Mouse (Mus musculus) lung, adult 18-20 months (tissue): Measurements from ENCODE around the gene Slc17a4.
A peak's percentile ranks its signal among the peaks of the same experiment; 100 is the strongest.

Source experiments
- DNase-seq, 2 experiments: peaks; one replicate each; pipeline ENCODE4 v3.0.0; 2022; ENCODE audit warnings: mixed read lengths in 2 of 2

The Slc17a4 gene

DNA sequence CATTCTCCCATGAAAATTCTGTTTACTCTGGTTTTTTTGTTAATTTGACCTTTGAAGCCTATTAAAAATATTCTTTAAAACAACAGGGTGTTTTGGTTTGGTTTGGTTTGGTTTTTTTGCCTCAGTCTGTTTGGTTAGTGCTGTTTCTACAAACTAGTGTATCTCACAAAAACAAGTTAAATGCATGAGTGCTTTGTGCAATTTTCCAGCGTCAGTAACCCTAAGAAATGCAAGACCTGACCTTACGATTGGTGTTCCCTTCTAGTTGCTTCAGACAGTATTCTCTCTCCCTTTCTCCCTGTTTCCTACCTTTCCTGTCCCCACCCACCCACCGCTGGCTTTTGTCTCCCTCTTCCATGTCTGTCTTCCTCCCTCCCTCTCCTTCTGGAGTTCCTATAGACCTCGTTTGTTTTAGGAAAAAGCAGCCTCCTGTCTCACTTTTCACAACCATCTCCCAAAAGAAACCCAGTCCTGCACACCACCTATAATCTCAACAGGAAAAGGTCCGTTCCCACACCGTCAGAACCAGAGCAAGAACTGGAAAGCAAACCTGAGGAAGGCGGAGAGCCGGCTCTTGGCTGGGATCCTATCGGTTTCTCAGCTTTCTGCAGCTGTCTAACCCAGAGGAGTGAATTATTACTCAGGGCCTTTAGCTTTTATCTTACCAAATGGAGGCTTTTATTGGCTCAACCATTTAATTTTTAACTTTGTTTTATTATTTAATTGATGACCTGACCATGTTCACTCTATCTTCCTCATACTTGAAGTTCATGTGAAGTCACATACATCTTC, at the start of gene Slc17a4:
Gene Slc17a4 (minus strand): TSS at position 634 of the 792 bp plus-strand sequence.
- no peak for DNase-seq

DNA sequence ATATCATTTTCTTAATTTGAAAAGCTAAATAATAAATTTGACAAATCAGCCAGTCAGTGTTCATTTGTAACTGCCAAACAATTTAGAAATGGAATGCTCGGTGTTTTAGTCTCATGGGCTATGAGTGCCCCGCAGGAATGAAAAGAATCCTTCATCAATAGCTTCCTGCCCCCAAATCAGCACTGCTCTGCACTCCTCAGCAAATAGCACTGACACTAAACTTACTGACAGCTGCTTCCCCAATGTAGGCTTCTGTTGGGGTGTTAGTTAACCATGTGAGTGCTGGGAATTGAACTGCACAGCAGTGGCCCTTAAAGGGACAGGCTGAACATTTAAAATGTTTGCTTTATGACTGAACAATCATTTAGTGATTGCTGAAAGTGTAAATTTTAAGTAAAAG, 45.0 kb upstream of the Slc17a4 start:
- DNase-seq, result no peak

DNA sequence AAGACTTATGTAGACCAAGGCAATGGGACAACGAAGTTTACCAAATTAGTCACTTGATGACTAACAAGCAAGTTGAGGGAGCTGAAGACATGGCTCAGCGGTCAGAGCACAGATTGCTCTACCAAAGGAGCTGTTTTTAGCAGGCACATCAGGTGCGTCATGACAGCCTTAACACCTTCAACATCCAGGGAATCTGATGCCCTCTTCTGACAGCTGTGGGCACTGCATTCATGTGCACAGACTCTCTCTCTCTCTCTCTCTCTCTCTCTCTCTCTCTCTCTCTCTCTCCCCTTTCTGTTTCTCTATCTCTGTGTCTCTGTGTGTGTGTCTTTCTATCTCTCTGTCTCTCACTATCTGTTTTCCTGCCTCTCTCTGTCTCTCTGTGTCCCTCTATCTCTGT, 36.1 kb upstream of the Slc17a4 start:
- peak in 1 of 2 experiments; percentile 12 for DNase-seq

DNA sequence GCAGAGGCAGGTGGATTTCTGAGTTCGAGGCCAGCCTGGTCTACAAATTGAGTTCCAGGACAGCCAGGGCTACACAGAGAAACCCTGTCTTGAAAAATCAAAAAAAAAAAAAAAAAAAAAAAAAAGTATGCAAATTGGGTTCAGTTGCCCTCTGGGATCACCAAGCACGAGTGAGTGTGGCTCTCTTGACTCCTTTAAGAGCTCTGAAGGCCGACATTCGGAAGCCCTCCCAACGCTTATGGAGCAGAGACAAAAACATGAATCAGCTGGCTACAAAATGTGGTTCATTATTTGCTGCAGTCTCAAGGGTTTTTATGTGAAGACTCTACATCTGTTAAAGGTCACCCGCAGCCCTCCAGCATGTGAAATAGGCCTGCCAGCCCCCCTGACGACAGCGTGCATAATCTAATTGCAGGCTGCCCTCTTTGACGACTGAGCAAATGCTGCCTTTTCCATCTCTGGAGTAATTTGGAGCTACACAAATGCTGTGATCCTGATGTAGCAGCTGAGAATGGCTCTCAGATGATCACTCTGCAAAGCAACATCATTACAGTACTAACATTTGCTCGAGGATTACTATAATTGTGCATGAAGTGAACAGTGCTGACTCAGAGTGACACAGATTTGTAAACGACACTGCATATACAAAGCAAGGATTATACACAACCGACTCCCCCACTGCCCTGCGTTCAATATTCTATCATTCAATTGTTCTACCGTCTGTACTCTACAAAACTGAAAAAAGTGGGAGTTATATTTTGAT, 34.9 kb upstream of the Slc17a4 start:
- DNase-seq, result no peak

DNA sequence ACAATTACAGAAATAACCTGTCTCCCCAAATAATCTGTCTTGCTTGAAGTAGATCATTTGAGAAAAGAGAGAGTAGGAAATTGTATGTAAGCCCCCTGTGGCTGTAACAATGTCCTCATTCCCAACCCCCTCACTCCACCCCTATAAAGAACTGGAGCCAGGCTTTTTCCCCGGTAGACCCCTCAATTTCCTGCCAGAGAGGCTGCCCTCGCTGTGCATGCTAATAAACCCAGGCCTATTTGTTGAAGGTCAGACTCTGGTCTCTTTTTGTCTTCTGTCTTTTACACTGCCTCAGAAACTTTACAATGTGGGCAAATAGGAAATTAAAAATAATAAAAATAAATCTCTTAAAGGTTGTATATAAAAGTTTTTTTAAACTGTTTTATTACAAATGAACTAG, 31.4 kb upstream of the Slc17a4 start:
- no peak for DNase-seq

DNA sequence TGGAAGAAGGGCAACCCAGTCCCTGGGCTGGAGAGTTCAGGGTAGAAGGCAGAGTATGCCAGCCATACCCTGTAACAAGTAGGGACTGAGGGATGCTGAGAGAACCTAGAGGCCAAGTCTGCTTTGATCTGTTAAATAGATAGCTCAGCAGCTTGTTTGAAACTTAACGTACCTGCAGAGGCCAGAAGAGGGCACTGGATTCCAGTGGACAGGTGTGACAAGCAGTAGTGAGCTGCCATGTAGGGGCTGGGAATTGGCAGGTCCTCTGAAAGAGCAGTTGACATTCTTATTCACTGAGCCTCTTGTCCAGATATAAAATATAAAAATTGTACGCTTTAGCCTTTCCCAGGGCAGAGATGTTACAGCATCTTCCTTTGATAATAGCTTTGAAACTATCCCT, 28.1 kb upstream of the Slc17a4 start:
- no peak for DNase-seq

DNA sequence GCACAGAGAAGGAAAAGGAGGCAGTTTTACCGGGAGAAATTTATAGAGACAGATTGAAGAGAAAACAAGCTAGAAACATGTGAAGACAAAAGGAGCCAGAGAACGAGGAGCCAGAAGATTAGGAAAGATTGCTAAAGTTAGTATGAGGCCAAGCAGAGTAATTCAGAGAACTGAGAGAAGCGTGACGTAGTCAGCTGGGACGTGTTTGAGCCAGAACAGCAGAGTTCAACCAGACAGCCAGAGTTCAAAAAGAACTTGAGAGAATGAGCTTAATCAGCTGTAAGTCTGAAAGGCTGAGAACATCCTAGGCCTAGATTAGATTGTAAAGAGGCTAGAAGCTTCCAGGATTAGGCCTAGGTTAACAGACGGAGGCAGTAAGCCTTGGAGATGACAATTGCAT, 25.5 kb upstream of the Slc17a4 start:
- peak in 1 of 2 experiments; percentile 7 for DNase-seq

DNA sequence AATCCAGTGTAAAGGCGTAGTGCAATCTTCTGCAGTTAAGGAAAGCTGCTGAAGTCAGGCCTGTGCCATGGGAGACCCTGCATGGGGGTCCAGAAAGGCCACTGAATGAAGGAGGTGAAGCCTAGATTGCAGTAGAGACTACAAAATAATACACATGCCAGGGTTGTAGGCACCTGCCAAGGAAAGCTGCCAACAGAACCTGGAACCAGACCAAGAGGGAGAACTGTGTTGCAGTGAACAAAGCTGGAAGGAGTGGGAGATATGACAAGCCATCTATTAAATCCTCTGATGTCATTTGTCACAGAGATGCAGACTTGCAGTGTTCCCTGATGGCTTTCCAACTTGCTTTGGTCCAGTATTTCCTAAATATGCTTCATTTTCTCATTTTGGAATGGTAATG, 23.9 kb upstream of the Slc17a4 start:
- DNase-seq, result no peak

DNA sequence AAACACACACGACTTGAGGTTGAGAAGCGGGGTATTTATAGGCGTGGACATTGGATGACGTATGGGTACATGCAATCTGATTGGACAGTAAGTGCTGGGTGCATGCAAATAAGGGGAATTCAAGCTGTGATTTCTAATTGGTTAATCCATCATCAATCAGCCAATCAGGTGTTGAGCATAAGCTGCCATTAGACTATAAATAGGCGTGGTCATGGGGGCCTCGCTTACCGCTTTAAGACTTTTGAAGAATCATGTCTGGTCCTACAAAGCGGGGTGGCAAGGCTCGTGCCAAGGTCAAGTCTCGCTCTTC, 19.4 kb upstream of the Slc17a4 start, which contains the start of gene Hist1h2aa:
Gene Hist1h2aa (plus strand): TSS at position 252 of the 310 bp plus-strand sequence.
- no peak for DNase-seq

DNA sequence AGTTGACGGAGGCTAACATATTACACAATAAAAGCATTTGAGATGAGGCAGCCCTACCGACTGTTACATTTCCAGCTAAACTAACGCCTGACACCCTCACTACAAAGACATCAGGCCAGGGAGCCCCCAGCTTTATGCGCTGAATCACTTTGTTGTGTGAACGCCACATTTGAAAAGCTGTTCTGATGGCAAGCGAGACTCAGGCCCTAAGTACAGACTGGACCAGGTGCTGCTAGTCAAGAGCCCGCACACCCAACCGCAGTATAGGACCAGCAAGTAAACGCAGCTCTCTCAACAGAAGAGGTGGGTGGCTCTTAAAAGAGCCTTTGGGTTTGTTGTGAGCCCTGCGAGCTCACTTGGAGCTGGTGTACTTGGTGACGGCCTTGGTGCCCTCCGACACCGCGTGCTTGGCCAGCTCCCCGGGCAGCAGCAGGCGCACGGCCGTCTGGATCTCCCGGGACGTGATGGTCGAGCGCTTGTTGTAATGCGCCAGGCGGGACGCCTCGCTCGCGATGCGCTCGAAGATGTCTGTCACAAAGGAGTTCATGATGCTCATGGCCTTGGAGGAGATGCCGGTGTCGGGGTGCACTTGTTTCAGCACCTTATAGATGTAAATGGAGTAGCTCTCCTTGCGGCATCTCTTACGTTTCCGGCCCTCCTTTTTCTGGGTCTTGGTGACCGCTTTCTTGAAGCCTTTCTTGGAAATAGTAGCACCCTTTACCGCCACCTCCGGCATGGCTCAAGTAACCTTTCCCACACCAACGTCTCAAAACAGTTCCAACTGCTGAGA, 18.8 kb upstream of the Slc17a4 start, which contains the start of gene Hist1h2ba:
Gene Hist1h2ba (minus strand): TSS at position 736 of the 790 bp plus-strand sequence.
- no peak for DNase-seq

DNA sequence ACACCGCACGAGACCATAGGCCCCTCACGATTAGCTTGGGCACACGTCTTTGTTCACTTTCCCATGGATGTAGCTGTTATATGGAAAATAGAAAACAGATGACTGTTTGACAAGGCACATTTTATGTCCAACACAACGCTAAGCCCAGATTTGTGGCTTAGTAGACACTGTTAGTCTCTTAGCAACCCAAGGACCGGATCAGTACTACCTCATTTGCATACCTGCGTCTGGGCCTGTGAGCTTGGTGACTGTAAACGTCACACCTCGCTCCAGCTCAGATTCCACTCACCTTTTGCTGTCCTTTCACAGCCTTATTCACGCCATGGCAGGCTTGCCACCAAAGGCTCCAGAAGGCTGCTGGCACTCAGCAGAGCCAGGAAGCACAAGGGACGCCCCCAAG, 16.1 kb upstream of the Slc17a4 start:
- DNase-seq, result peak in 1 of 2 experiments; percentile 11

DNA sequence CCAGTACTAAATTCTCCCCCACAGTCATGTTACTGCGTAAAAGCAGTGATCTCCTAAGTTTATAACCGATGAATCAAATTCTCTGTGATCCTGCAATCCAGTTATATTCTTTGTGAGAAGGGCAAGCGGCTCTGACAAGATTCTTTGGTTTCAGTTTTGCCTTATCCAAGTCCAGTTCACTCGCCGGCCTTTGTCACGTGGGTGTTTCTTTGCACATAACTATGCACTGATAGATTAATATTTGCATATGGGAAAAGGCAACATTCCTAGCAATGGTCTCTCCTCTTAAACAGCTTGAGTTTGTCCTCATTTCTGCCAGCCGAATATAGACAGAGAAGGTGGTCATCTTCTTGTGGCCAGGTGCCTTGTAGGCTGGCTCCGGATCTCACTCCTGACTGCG, 15.7 kb upstream of the Slc17a4 start:
- no peak for DNase-seq

DNA sequence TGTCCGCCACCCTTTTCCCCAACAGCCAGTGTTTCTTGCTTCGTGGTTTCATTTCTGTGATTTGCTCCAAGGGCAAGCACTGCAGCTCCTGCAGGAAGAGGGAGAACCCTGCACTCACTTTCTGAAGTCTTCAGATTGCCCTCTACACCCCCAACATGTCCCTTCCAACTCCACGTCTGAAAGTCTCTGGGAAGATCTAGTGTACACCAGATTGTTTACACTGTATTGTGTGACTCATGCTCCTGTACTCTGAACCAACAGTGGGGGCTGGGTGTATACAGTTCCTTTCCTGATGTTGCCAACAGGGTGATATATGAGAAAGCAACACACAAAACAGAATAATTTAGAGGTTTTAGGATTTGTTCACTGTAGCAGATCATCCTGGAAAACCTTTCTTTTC, 13.8 kb upstream of the Slc17a4 start:
- DNase-seq, result peak in 1 of 2 experiments; percentile 41

DNA sequence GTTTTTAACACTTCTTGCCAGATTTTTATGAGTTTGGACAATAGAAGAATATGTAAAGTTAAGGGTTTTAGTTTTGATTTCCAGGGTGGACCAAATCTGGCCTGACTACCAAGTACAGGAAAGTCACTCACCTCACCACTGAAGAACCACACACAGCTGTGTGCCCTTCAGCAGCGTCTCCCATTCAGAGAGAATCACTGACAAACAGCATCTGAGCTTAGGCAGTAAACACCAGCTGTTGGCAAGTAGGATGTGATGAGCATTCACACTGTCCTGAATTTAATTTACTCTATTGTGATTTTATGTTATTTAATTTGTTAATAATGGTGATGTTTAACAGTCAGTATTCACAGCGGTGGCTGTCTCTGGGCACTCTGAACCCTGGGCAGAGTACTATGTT, 11.0 kb upstream of the Slc17a4 start:
- no peak for DNase-seq

DNA sequence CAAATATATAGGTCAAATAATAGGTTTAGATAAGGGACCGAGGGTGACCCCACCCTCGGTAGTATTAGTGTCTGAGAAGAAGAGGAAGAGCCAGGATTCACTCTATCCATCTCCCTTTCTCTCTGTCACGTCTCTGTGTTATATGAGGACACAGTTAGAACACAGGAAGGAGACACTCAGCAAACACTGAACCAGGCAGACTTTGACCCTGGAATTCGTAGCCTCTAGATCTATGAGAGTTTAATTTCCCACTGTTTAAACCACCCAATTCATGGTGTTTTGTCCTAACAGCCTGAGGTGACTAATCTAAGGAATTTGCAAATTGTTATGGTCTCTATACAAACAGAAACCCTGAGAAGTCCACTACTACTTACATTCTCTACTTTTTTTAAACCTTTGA, 2.9 kb upstream of the Slc17a4 start:
- DNase-seq, result no peak

DNA sequence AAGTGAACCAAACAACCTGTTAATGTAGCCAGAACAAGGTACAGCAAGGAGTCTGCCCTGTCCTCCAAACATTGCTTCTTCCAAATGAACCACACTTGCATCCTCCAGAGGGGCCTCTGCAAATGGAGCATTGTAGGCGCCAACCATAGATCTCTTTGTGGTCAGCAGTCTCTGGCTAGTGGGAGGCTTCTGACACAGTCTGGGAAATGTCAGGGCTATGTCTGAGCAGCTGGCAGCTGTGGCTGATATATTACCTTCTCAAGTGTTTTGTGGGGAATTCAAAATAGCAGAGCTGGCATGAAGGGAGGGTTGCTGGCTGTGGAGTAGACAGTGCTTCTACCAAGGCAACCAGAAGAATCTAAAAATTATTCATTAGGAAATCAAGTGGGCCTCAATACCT, 1.3 kb upstream of the Slc17a4 start:
- DNase-seq, result no peak

DNA sequence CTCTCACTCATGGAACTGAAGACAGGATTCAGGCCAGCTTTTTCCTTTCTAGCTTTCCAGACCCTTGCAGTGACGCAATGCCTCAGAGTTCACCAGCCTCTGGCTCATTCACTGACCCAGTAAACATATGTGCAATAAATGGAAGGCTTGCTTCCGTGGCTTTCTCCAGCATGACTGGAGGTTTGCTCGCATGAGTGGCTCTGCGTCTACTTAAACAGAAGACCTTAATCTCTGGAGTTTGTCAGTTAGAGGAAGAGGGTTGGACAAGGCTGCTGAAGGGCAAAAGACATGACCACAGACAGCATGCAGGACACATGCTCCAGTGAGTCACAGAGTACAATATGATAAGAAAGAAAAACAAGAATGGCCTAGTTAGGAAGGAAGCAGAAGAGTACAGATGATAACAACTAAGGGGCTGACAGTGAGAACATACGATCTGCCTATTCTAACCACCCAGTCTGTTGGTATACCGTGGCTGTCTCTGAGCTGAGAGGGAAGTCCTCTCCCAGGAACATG, 960 bp downstream of the Slc17a4 start:
- DNase-seq, result peak in 1 of 2 experiments; percentile 10

DNA sequence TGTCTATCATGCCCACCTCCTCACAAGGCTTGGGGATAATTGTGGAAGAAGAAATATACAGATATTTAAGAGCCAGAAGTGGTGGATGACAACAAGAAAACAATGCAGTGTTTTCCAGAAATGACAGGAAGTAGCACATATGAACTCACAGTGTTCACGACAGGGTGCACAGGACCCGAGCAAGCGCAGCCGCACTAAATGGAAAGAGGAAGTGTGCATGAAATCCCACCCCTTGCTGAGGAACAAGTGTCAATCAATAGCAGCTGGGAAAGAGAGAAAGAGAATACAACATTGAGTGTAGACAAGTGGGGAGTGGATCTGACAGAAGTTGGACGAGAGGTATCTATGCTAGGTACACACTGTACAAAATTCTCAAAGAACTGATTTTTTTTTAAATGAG, 3.5 kb downstream of the Slc17a4 start:
- no peak for DNase-seq

DNA sequence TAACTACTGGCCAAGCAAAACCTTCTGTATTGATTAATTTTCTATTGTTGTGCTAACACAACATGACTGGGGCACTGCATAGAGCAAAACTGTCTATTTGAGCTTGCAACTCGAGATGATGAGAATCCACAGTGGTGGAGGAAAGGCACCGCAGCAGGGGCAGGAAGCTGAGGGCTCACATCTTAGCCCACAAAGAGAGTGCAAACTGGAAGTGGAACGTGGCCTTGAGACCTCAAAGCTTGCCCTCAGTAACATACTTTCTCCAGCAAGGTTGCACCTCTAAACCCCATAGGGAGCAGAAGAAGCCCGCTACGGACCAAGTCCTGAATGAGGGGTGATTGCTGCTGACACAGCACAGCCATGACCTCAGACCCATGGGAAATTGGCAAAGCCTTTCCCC, 4.7 kb downstream of the Slc17a4 start:
- no peak for DNase-seq

DNA sequence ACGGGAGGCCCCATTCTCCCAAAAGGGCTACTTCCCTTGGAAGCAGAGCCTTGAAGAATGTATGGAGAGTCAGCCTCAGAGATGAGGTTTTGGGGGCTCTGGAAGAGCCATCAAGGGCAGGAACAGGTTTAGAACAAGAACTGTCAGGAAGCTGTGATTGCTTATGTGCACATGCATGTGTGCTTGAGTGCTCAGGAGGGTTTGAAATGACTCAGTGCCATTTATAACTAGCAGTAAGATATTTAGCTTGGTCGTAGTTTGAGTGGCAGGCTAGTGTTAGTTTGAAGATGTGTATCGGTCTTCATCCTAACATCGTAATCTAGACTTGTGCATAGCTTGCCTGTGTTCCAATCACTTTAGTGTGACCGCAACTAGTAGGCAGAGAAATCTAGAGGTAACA, 7.9 kb downstream of the Slc17a4 start:
- DNase-seq, result no peak

DNA sequence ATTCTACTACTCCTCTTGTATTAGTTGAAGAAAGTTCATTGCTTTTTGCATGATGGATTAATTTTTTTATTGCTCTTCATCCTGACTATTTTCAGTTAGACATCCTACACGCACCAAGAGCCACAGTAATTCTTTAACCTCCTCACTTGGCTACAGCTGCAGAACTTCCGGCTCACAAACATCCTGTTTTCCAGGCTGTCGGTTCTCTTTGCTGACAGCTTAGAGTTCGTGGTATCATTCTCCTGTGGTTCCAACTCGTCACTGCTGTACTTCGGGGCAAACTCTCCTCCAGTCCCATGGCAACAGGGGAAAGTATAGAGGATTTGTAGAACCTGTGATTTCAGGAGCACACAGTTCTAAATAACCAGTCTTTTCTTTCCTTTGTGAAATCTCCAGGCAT, 16.6 kb downstream of the Slc17a4 start:
- no peak for DNase-seq

DNA sequence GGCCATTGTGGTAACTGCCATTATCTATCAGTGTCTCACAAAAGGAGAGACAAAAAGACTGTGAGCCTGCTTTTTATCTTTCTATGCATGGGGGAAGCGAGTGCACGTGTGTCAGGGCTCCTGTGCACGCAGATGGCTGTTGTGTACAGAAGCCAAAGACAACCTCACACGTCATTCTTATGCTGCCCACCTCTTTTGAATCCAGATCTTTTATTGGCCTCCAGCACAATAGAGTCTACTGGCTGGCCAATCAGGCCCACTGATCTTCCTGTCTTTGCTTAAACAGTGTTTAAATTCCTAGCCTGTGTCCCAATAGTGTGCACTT, 21.6 kb downstream of the Slc17a4 start:
- DNase-seq, result no peak

DNA sequence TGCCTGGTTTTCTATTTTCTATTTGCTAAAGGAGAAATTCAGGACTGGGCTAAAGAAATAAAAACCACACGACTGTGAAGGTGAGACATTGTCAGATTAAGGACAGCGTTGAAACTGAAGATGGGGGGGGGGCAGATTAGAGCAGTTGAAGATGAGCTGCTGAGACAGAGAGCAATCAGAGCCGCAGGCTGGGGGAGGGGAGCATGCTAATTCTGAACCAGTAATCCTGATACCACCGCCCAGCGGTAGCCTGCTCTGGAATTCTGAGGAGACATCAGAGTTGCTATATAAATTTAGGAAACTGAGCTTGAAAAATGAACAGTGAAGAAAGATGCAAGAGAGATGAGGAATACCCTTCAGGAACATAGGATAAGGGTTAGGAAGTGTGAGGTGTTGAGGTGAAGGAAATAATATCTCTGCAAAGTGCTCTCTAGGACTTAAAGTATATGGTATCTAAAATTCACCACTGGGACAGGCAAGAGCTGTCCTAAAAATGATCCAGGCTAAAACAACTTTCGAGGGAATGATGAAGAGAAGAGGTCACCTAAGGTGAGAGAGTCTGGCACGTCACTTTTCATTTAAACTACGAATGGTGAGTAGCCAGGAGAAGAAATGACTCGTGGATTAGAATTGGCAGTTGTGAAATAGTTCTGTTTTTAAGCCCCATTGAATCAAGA, 22.1 kb downstream of the Slc17a4 start:
- DNase-seq, result no peak
